Mouse (Mus musculus): ENCODE measurements at regions not wholly inside any gene's neighbourhood (a gene's known extent, or its start where the extent isn't known, plus 50 kb on each side); places are given as distances from the start of the nearest gene placed in this dataset.

GRCm38 (mm10) chr16:29944966-29945365, 119.2 kb upstream of the Hes1 start:
- TF ChIP-seq CTCF (IDR thresholded peaks at IDR 0.05; ENCODE audit: insufficient read depth, low read depth, low read length) (no peak), POLR2A (IDR thresholded peaks at IDR 0.05; ENCODE audit: insufficient read depth, low read depth, low read length) (no peak)
